Mouse (Mus musculus): Measurements from ENCODE around the gene Ank. TPM values are rescaled to one million over a fixed set of nuclear protein-coding genes. Genes with fewer than 3 reads are reported as not detected.

The Ank gene
- total RNA-seq, 2 experiments from 2014 or later, result 156 to 161 TPM

- no peak for DNase-seq
These were observed 174.7 kb downstream of the Ank start for GRCm38 (mm10) chr15:27641171-27641570.

- no peak for DNase-seq
These were observed 176.4 kb downstream of the Ank start for GRCm38 (mm10) chr15:27642895-27643294.

Small RNA genes within 50 kb of the gene (microRNA-seq; reads per million reads assigned to microRNA genes)
- gene Mir7117, result 2.4 to 3.2 reads per million in 2 experiments

Other genes with a start within 250 kb of the Ank start
- 10 to 100 TPM; 18.4 to 19.4 TPM for gene Otulin, start 164.0 kb downstream of the Ank start, total RNA-seq (2021)
- 10 to 100 TPM; 30.0 to 33.1 TPM for gene Otulinl, start 214.9 kb downstream of the Ank start, total RNA-seq (2021)

All from layer of hippocampus, postnatal 36 days (tissue).